Mouse (Mus musculus) lung, embryonic 15.5 days (tissue): ENCODE results near the gene Add2. TPM values are rescaled to one million over a fixed set of nuclear protein-coding genes. Genes with fewer than 3 reads are reported as not detected.
A peak's percentile ranks its signal among the peaks of the same experiment; 100 is the strongest.
"Not testable (repeated sequence)": the region's sequence is repeated elsewhere in the genome, so short reads cannot be mapped to it uniquely, and the experiment has no call there.

Source experiments
- ATAC-seq: fragments of 200-750 bp; cut with Nextera tagmentation; 2 replicates; pipeline ENCODE4 v1.8.0; 2017; ENCODE audit warnings: moderate number of reproducible peaks, borderline replicate concordance; ENCODE audit not compliant: low FRiP score, low TSS enrichment; ENCODE audit errors: extremely low read depth
- H3K27ac ChIP-seq: fragments of 300-500 bp; sonication (generic); 2 replicates; pipeline ENCODE4 v1.5.1; 2015; ENCODE audit warnings: moderate library complexity, mild to moderate bottlenecking, inconsistent platforms
- H3K27me3 ChIP-seq: fragments of 300-500 bp; sonication (generic); 2 replicates; pipeline ENCODE4 v1.6.1; 2015; ENCODE audit warnings: inconsistent platforms
- H3K36me3 ChIP-seq: fragments of 300-500 bp; sonication (generic); 2 replicates; pipeline ENCODE4 v1.6.1; 2015; ENCODE audit warnings: inconsistent platforms
- H3K4me1 ChIP-seq: fragments of 300-500 bp; sonication (generic); 2 replicates; pipeline ENCODE4 v1.6.1; 2015; ENCODE audit warnings: inconsistent platforms
- H3K4me2 ChIP-seq: fragments of 300-500 bp; sonication (generic); 2 replicates; pipeline ENCODE4 v1.6.1; 2015; ENCODE audit warnings: inconsistent platforms, mild to moderate bottlenecking, moderate library complexity
- H3K4me3 ChIP-seq: fragments of 300-500 bp; sonication (generic); 2 replicates; pipeline ENCODE4 v1.5.1; 2015; ENCODE audit warnings: mild to moderate bottlenecking, inconsistent platforms
- H3K9ac ChIP-seq: fragments of 300-500 bp; sonication (generic); 2 replicates; pipeline ENCODE4 v1.6.1; 2015; ENCODE audit warnings: inconsistent platforms
- H3K9me3 ChIP-seq: fragments of 300-500 bp; sonication (generic); 2 replicates; pipeline ENCODE4 v1.6.1; 2016; ENCODE audit warnings: inconsistent platforms
- WGBS: fragments of 180-500 bp; shearing (Covaris S2); methylation state at CpG from one replicate; pipeline ENCODE4 v1.1.7; 2015; 5-methylcytosine and 5-hydroxymethylcytosine counted together
- polyA plus RNA-seq: library from polyadenylated mRNA; unstranded; fragments of >200 nt; fragmentation: Nextera tagmentation; extraction: Ambion mirVana; gene quantifications from 2 replicates; pipeline ENCODE4 v1.2.1, GENCODE M21; 2015

Add2 gene
- 2.9 and 3.5 TPM in 2 replicates for polyA plus RNA-seq

DNA sequence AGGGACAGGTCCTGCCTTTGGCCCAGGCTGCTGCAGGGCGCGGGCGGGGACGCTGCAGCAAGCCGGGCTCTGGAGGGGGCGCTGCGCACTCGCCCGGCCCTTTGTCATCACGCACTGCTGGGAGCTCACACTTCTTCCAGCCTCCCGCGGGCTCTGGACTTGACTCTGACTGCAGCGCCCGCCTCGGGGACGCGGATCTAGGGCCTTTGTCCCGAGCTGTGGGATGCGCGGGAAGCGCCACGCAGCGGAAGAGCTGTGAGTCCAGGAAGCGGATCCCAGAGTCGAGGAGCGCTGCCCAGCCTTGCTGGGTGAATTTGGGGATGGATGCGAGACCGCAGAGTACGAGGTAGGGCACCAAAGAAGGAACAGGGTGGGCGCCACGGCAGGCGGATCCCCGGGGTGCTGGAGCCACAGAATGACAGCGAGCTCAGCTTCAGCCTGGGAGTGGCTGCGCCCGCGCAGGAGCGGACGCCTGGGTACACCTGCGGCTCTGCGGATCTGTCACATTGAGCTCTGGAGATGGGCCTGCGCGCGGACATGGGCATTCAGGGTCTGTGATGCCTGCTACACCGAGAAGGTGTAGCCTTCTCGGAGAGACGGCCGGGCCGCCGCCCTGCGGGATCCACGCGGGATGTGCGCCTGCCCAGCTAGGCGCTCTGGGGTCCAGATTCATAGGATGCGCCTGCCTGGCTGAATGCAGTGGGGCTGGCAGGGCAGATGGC, at the start of gene Add2:
Gene Add2, plus strand, starts transcription at position 81 of the 722 bp plus-strand sequence.
- Histone ChIP-seq H3K4me2 (peak within 1 kb of the TSS; percentile 88), H3K9me3 (no peaks in the 10 kb centered on the region), H3K27me3 (peaks cover 28% of the 10 kb centered on the region), H3K9ac (peak within 1 kb of the TSS; percentile 29), H3K4me3 (peak within 1 kb of the TSS; percentile 43), H3K36me3 (no peaks in the 10 kb centered on the region), H3K4me1 (peaks cover 5% of the 10 kb centered on the region), H3K27ac (no peak within 1 kb of the TSS)
- ATAC-seq, result no peak
- 2% methylated on average over 56 of the region's 56 CpGs for WGBS

DNA sequence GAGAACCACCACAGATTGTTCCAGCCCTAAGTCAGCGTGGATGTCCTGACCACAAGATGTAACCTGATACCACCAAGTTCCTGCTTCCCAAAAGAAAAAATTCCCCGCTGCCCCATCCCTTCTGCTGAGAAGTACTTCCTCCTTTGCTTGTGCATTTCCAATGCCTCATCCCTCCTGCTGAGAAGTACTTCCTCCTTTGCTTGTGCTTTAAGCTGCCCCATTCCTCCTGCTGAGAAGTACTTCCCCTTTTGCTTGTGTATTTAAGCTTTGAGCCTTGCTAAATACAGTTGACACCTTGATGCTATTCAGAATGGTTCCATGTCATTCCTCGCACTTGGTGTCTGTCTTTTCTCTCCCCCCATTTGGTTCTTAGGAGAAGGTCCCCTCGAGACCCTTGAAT, 49.7 kb upstream of the Add2 start:
- H3K9me3 ChIP-seq, H3K4me3 ChIP-seq, H3K27me3 ChIP-seq, H3K9ac ChIP-seq, H3K36me3 ChIP-seq, H3K27ac ChIP-seq, H3K4me1 ChIP-seq, ATAC-seq, H3K4me2 ChIP-seq: not testable (repeated sequence)
- 65% methylated on average over 4 of the region's 4 CpGs for WGBS

DNA sequence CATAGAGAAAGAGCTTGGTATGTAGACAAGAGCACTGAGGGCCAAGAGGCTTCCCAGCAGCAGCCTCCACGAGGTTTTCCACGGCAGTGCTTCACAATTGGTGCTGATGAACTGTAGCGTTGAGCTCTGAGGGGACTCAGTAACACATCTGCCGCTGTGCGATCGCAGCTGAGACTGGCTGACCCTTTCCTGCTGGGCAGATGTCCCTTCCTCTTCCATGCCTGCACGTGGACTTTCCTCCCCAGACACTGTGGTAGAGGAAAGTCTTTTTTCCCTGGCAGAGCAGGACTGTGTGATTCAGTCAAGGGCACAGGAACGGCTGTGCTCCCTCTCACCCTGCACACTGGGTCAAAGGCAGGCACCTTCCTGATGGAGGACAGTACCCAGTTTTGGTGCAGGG, 44.1 kb upstream of the Add2 start:
- Histone ChIP-seq H3K4me2 (no peak overlapping the region), H3K27me3 (no peaks in the 10 kb centered on the region), H3K36me3 (no peaks in the 10 kb centered on the region), H3K27ac (no peak overlapping the region), H3K9me3 (no peaks in the 10 kb centered on the region), H3K4me1 (no peaks in the 10 kb centered on the region), H3K4me3 (no peak overlapping the region), H3K9ac (no peak overlapping the region)
- 67% methylated on average over 8 of the region's 8 CpGs for WGBS
- ATAC-seq, result no peak

DNA sequence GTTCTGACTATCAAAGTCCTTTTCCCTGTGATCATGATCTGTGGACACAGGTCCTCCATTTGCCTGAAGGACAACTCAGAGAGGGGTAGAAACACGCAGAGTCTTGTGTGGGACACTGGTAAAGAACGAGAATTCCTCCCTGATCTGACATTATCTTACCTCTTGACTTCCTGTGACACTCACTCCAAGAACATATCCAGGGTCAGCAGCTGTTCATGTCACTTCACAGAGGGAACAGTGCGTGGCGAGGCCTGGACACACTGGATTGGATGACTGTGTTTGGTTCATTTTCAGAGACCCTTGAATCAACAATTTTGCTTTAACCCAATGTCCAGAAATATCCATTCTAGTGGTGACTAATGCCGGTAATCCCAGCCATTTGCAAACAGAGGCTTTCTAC, 38.9 kb upstream of the Add2 start:
- not testable (repeated sequence) for H3K4me2 ChIP-seq, H3K27me3 ChIP-seq, H3K27ac ChIP-seq, H3K9me3 ChIP-seq, H3K36me3 ChIP-seq, H3K4me3 ChIP-seq, H3K9ac ChIP-seq, H3K4me1 ChIP-seq, ATAC-seq
- 64% methylated on average over 5 of the region's 5 CpGs for WGBS

DNA sequence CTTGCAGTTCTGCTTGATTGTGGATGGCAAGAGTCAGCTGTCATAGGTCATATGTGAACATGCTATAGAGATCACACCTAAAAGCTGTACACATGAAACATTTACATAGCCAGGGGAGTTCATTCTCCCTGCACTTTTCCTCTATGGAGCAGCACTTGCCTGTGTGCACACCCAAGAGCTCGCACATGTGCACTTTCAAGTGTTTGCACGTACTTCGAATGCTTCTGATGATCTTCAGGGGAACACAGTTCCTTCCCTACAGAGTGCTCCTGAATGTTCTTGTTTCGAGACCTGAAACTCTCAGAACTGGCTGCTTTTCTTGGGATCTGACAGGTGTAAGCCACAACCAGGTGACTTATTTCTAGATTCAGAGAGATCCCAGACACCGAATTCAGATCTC, 37.7 kb upstream of the Add2 start:
- not testable (repeated sequence) for ATAC-seq
- WGBS, result 52% methylated on average over 5 of the region's 5 CpGs

DNA sequence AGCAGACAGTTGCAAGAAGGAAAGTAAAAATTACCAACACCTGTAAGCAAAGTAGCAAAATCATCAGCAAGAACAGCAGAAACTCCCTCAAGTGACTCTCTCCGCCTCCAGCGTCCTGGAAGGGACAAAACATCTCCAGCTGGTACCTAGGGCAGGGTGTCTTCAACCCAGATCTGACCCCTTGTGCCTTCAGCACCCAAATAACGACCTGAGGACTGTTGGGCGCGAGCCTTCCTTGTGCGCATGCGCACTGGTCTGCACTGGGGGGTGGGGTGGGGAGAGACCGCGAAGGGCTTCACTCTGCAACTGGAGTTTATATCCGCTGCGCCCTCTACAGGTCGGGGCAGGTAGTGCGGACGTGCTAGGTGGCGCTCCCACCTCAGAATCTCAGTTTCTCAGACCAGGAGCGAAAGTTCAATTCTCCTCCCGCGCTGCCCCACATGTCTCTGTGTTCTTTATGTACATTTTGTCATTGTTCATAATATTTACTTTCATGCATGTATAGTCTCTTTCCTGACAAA, 25.0 kb upstream of the Add2 start:
- Histone ChIP-seq H3K4me3 (no peak overlapping the region), H3K27ac (no peak overlapping the region), H3K36me3 (no peaks in the 10 kb centered on the region), H3K27me3 (no peaks in the 10 kb centered on the region), H3K9ac (no peak overlapping the region), H3K4me1 (peaks cover 3% of the 10 kb centered on the region; the same call in 1 of the 2 replicates), H3K9me3 (no peaks in the 10 kb centered on the region), H3K4me2 (no peak overlapping the region)
- no peak for ATAC-seq
- WGBS, result 75% methylated on average over 18 of the region's 18 CpGs

More for the DNA sequence above, 37.7 kb upstream of the Add2 start:
- not testable (repeated sequence) for H3K27ac ChIP-seq, H3K36me3 ChIP-seq, H3K9me3 ChIP-seq, H3K27me3 ChIP-seq, H3K4me1 ChIP-seq, H3K9ac ChIP-seq, H3K4me3 ChIP-seq, H3K4me2 ChIP-seq

DNA sequence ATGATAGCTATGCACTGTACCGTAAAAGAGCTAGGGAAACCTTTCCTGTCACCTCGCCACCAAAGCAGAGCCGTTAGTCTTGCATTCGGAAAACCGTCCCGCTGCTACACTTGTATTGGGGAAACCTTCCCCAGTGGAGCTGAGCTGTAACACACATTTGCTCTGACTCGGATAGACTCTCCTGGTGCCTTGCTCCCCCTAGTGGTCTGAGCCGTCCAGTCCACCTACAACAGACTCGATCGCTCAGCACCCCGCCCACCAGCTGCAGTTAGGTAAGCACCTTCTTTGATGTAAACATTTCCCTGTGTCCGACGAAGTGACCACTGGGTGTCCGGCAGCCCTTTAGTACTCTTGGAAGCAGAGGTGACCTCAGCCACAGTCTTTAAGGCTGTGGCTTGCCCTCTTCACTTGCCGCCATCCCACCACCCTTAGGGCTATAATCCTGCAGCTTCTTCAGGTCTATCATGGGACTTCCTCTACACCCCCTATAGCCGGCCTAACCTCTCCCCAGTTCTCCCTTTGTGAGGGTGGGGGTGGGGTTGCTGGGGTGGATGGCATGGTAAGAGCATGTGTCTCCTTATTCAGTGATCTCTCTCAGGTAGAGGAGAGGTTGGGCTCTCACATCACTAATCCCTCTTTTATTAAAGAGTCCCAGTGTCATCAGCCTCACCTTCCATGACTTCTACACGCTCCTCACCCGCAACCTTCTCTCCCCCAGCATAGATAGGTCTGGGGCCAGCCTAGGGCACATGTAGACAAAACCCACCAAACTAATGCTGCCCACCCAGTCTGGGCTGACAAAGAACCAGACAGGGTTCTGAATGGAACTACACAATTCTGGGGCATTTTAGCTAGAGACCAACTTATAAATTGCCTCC, 24.0 kb upstream of the Add2 start:
- Histone ChIP-seq H3K9ac (0 out of 2 replicates have a peak overlapping the region, but pooled peaks have one; percentile 16), H3K4me1 (peaks cover 3% of the 10 kb centered on the region; the same call in 1 of the 2 replicates), H3K36me3 (no peaks in the 10 kb centered on the region), H3K4me3 (no peak overlapping the region), H3K27ac (no peak overlapping the region), H3K9me3 (no peaks in the 10 kb centered on the region), H3K27me3 (no peaks in the 10 kb centered on the region), H3K4me2 (peak overlapping the region; percentile 42)
- ATAC-seq, result peak; percentile 79; the same call in 1 of the 2 replicates
- 11% methylated on average over 18 of the region's 18 CpGs for WGBS

DNA sequence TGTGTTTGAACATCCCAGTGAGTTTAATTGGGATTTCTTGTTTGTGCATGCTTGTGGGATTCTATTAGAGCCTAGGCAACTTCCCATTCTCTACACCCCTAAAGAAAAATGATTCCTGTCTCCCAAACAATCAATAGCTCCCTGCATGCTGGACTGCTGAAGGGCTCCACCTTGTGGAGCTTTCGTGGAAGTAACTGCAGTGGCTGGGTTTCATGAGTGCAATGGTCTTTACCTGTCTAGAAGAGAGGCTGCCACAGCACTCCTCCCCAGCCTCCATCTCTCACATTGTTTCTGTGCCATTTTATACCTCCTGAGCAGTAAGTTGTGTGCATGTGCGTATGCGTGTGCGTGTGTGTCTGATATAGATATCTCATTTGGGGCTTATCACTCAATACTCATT, 18.5 kb upstream of the Add2 start:
- Histone ChIP-seq H3K9ac (no peak overlapping the region), H3K4me1 (no peaks in the 10 kb centered on the region), H3K4me2 (no peak overlapping the region), H3K4me3 (no peak overlapping the region), H3K9me3 (no peaks in the 10 kb centered on the region), H3K36me3 (no peaks in the 10 kb centered on the region), H3K27ac (no peak overlapping the region), H3K27me3 (no peaks in the 10 kb centered on the region)
- ATAC-seq, result no peak
- 39% methylated on average over 4 of the region's 4 CpGs for WGBS

DNA sequence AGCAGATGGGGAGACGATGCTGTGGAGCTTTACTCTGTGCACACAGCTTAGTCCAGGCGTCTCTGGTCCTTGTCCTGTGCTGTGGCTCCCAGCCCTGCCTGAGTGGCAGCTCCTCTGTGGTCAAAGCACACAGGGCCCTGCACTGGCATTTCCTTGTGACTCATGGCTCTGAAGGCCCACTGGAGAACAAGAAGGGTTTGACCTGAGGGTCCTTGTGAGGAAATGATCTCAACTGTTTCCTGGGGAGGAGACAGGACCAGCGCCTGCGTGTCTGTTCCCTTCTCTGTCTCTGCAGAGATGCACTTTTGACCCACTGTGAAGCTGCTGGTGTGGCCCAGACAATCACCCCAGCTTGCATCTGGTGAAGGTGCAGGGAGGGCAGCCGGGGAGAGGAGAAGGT, 13.7 kb upstream of the Add2 start:
- H3K9me3 ChIP-seq, H3K27ac ChIP-seq, H3K4me2 ChIP-seq, H3K27me3 ChIP-seq, H3K9ac ChIP-seq, H3K36me3 ChIP-seq, ATAC-seq, H3K4me1 ChIP-seq, H3K4me3 ChIP-seq: not testable (repeated sequence)
- 51% methylated on average over 5 of the region's 5 CpGs for WGBS

DNA sequence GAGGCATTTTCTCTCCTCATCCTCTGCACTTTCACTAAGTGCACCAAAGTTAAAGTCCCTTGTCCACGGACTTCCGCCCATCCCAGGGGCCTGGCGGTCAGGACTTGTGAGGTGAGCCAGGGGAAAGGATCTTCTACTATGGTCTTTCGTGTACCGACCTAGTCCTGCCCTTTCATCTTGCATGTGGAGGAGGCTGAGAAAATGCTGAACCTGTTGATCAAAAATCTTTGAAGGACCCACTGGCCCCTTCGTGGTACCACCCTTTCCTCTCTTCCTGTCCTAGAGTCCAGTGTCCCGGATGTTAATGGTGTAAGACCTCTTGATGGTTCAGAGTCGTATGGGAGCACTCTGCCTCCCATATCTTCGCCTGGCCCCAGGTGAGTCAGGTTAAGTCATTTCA, 12.6 kb upstream of the Add2 start, which contains the start of gene Figla:
Gene Figla, plus strand, starts transcription at position 301 of the 400 bp plus-strand sequence.
- Histone ChIP-seq H3K4me2 (no peak within 1 kb of the TSS), H3K9me3 (no peaks in the 10 kb centered on the region), H3K4me1 (peaks cover 11% of the 10 kb centered on the region), H3K27me3 (no peaks in the 10 kb centered on the region), H3K9ac (no peak within 1 kb of the TSS), H3K36me3 (no peaks in the 10 kb centered on the region), H3K4me3 (no peak within 1 kb of the TSS), H3K27ac (no peak within 1 kb of the TSS)
- no peak for ATAC-seq
- 71% methylated on average over 9 of the region's 9 CpGs for WGBS

DNA sequence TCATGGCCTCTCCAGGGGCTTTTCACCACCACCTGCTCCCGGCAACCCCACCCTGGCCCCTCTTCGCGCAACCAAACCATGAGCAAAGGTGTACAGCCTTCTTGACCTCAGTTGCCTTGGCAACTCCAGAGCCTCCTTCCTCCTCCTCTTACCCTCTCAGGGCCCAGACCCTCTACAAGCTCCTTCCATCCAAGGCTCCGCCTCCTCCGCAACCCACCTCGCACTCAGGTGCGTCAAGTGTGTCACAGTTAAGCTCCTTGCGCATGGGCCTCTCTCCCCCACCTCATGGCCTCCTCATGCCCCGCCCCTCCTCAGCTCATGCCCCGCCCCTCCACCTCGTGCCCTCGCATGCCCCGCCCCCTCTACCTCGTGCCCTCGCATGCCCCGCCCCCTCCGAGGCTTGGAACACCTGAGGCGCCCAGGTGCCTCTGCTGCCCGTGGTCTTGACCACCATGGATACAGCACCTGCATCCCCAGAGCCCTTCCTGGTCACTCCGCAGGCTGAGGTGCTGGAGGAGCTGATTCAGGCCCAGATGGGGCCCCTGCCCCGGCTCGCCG, 11.6 kb upstream of the Add2 start:
- H3K27ac ChIP-seq, result no peak overlapping the region
- no peaks in the 10 kb centered on the region for H3K27me3 ChIP-seq
- H3K9ac ChIP-seq, result no peak overlapping the region
- H3K4me1 ChIP-seq, result peaks cover 11% of the 10 kb centered on the region
- H3K9me3 ChIP-seq, result no peaks in the 10 kb centered on the region
- no peak overlapping the region for H3K4me2 ChIP-seq
- WGBS, result 73% methylated on average over 23 of the region's 23 CpGs
- no peaks in the 10 kb centered on the region for H3K36me3 ChIP-seq
- no peak overlapping the region for H3K4me3 ChIP-seq
- ATAC-seq, result no peak
